Mouse (Mus musculus): ENCODE data around the gene Grm1. TPM values are rescaled to one million over a fixed set of nuclear protein-coding genes. Genes with fewer than 3 reads are reported as not detected.

Gene Grm1
- not detected for polyA plus RNA-seq (2017; shearing (Covaris generic))

GRCm38 (mm10) chr10:11081611-11082398, at the start of gene Grm1:
Gene Grm1 (minus strand): TSS chr10:11082356.

DNA sequence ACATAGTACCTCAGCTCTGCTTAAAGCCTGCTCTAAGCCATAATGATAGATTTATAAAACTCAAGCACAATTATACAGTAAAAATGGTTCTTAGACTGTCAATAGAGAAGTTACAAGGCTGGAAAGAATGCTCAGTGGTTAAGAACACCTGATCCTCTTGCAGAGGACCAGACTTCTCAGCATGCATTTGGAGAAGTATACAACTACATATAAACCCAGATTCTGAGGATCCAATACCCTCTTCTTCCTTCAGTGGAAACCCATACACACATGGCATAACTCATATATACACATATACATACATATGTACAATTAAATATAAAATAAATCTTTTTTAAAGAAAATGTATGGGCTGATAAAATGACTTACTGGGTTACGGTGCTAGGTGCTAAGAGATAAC, 401.1 kb downstream of the Grm1 start, which contains the start of gene Gm10944:
Gm10944 (plus strand) TSS at position 301 of the 400 bp plus-strand sequence.

Other genes with a start within 250 kb of the Grm1 start
- 10 to 100 TPM; 35.0 to 40.8 TPM for gene Shprh, start 67.1 kb upstream of the Grm1 start, polyA plus RNA-seq (2017; shearing (Covaris generic))
- gene Fbxo30, start 199.0 kb upstream of the Grm1 start, polyA plus RNA-seq (2017; shearing (Covaris generic)) = 1 to 10 TPM; 3.9 to 7.1 TPM

All from inflammation-experienced regulatory T-cells (primary cell).